Mouse (Mus musculus): ENCODE measurements around the gene Slc1a3.

The Slc1a3 gene

GRCm38 (mm10) chr15:8710146-8711006 is at the start of gene Slc1a3:
Gene Slc1a3 (minus strand): TSS chr15:8710764.
- peak; percentile 57 for DNase-seq

- DNase-seq, result no peak
Observed at GRCm38 (mm10) chr15:8759026-8759425, 48.5 kb upstream of the Slc1a3 start.

GRCm38 (mm10) chr15:8756441-8756840 is 45.9 kb upstream of the Slc1a3 start:
- no peak for DNase-seq

- no peak for DNase-seq
Observed at GRCm38 (mm10) chr15:8749762-8750161, 39.2 kb upstream of the Slc1a3 start.

- DNase-seq, result no peak
Observed at GRCm38 (mm10) chr15:8748771-8749170, 38.2 kb upstream of the Slc1a3 start.

GRCm38 (mm10) chr15:8741593-8741992 is 31.0 kb upstream of the Slc1a3 start:
- no peak for DNase-seq

GRCm38 (mm10) chr15:8740724-8741123 is 30.2 kb upstream of the Slc1a3 start:
- DNase-seq, result no peak

GRCm38 (mm10) chr15:8738156-8738555 is 27.6 kb upstream of the Slc1a3 start:
- peak; percentile 25 to 53 for DNase-seq

- no peak for DNase-seq
Observed at GRCm38 (mm10) chr15:8734363-8734739, 23.8 kb upstream of the Slc1a3 start.

GRCm38 (mm10) chr15:8733669-8734362 is 23.3 kb upstream of the Slc1a3 start:
- DNase-seq, result no peak

GRCm38 (mm10) chr15:8728861-8729260 is 18.3 kb upstream of the Slc1a3 start:
- no peak for DNase-seq

GRCm38 (mm10) chr15:8722386-8723100 is 12.0 kb upstream of the Slc1a3 start:
- DNase-seq, result no peak

- DNase-seq, result no peak
Observed at GRCm38 (mm10) chr15:8721746-8722145, 11.2 kb upstream of the Slc1a3 start.

- no peak for DNase-seq
Observed at GRCm38 (mm10) chr15:8721005-8721404, 10.4 kb upstream of the Slc1a3 start.

GRCm38 (mm10) chr15:8718496-8718895 is 7.9 kb upstream of the Slc1a3 start:
- DNase-seq, result no peak

GRCm38 (mm10) chr15:8717021-8717571 is 6.5 kb upstream of the Slc1a3 start:
- no peak for DNase-seq

GRCm38 (mm10) chr15:8716330-8716964 is 5.9 kb upstream of the Slc1a3 start:
- no peak for DNase-seq

- DNase-seq, result no peak
Observed at GRCm38 (mm10) chr15:8715666-8716065, 5.1 kb upstream of the Slc1a3 start.

GRCm38 (mm10) chr15:8712433-8712984 is 1.9 kb upstream of the Slc1a3 start:
- DNase-seq, result no peak

- no peak for DNase-seq
Observed at GRCm38 (mm10) chr15:8711630-8712310, 1.2 kb upstream of the Slc1a3 start.

- peak; percentile 45 to 59 for DNase-seq
Observed at GRCm38 (mm10) chr15:8709578-8709977, 986 bp downstream of the Slc1a3 start.

- DNase-seq, result no peak
Observed at GRCm38 (mm10) chr15:8706613-8707012, 4.0 kb downstream of the Slc1a3 start.
